Mouse (Mus musculus) lung, adult 2 months (tissue): ENCODE results near the gene Kirrel. TPM values are rescaled to one million over a fixed set of nuclear protein-coding genes. Genes with fewer than 3 reads are reported as not detected.

Experiments
- DNase-seq: peaks from one replicate; pipeline ENCODE4 v3.0.0; 2022
- H3K4me1 ChIP-seq: fragments of 200-500 bp; 2 replicates; pipeline ENCODE4 v1.6.1; 2011; ENCODE audit warnings: low read length; ENCODE audit not compliant: control insufficient read depth, insufficient read depth
- H3K4me3 ChIP-seq: fragments of 200-500 bp; replicated peaks from 2 replicates; pipeline ENCODE3; 2011; ENCODE audit warnings: low read depth, mild to moderate bottlenecking, control low read depth, low read length; ENCODE audit errors: extremely low read depth
- CTCF ChIP-seq: fragments of 200-500 bp; IDR thresholded peaks from 2 replicates; pipeline ENCODE4 v1.5.1; 2011; ENCODE audit warnings: mild to moderate bottlenecking, low read length, control low read depth; ENCODE audit not compliant: insufficient read depth
- POLR2A ChIP-seq: fragments of 200-500 bp; IDR thresholded peaks from 2 replicates; pipeline ENCODE4 v1.6.1; 2011; ENCODE audit warnings: low read depth, mild to moderate bottlenecking, control low read depth, low read length, borderline replicate concordance; ENCODE audit errors: extremely low read depth
- WGBS: fragments of 180-500 bp; shearing (Covaris S2); methylation state at CpG from one replicate; pipeline ENCODE4 v1.1.7; 2018; 5-methylcytosine and 5-hydroxymethylcytosine counted together
- polyA plus RNA-seq: library from polyadenylated mRNA; depleted of rRNA; stranded (reverse); fragments of >200 nt; gene quantifications from 2 replicates; pipeline ENCODE4 v1.2.3, GENCODE M21; 2012

Gene Kirrel
- polyA plus RNA-seq, 1 experiment = 14.4 TPM

GRCm38 (mm10) chr3:87089694-87090565 is 84.6 kb downstream of the Kirrel start:
- TF ChIP-seq CTCF (peak; percentile 58), POLR2A (no peak)
- H3K4me3 ChIP-seq = no peak overlapping the region
- WGBS = 75% methylated on average over 13 of the region's 13 CpGs
- peak; percentile 28 for DNase-seq
- H3K4me1 ChIP-seq = no peaks in the 10 kb centered on the region

DNA sequence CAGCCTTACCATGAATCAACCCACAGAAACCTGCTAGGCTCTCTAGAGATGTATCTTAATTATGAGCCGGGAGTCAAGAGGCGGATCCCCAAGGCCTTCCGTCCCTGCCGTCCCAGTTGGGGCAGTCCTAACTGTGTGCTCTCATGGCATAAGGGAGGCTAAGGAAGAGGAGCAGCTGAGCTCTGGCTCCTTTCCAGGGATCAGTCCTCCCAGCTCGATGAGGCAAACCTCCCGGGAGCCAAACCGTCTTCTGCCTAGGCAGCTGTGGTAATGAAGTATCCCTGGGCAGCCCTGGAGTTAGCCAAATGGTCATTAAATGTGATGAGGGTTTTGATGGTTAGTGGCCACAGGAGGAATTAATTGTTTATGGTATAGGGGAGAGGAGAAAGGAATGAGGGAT is 87.4 kb downstream of the Kirrel start:
- Histone ChIP-seq H3K4me1 (no peaks in the 10 kb centered on the region), H3K4me3 (no peak overlapping the region)
- whole genome bisulfite sequencing = 73% methylated on average over 7 of the region's 7 CpGs
- DNase-seq = no peak
- TF ChIP-seq POLR2A = no peak
- TF ChIP-seq CTCF = no peak

- Histone ChIP-seq H3K4me3 (no peak overlapping the region), H3K4me1 (no peaks in the 10 kb centered on the region)
- DNase-seq = peak; percentile 54
- 48% methylated on average over 3 of the region's 3 CpGs for WGBS
- no peak for TF ChIP-seq POLR2A
- TF ChIP-seq CTCF = peak; percentile 87
Observed at GRCm38 (mm10) chr3:87082235-87082634, 92.3 kb downstream of the Kirrel start.

GRCm38 (mm10) chr3:87079751-87080150 is 94.8 kb downstream of the Kirrel start:
- 82% methylated on average over 4 of the region's 4 CpGs for WGBS
- no peak for DNase-seq
- no peak for TF ChIP-seq CTCF
- TF ChIP-seq POLR2A = no peak
- Histone ChIP-seq H3K4me3 (no peak overlapping the region), H3K4me1 (no peaks in the 10 kb centered on the region)

GRCm38 (mm10) chr3:87079301-87079700 is 95.2 kb downstream of the Kirrel start:
- H3K4me3 ChIP-seq = no peak overlapping the region
- TF ChIP-seq POLR2A = no peak
- no peak for TF ChIP-seq CTCF
- 91% methylated on average over 7 of the region's 7 CpGs for WGBS
- no peak for DNase-seq
- H3K4me1 ChIP-seq = no peaks in the 10 kb centered on the region

DNA sequence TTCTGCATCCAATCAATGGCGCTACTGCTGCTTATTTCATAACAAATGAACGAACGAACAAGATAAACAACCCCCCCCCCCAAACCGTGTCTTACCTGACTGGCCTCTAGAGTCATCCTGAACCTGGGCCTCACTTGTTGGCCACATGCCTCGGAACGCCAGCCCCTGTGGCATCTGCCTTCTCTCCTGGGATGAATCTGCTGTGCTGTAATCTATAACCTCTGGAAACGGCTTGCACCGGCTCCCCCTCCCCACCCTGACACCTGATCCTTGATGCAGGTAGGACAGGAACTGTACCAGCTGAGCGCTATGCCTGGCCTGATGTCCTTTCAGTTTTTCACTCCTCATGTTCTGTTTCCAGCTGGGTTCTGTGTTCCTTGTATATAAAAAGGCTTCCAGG is 96.9 kb downstream of the Kirrel start:
- no peaks in the 10 kb centered on the region for H3K4me1 ChIP-seq
- DNase-seq = no peak
- 68% methylated on average over 9 of the region's 9 CpGs for WGBS
- H3K4me3 ChIP-seq = no peak overlapping the region
- TF ChIP-seq CTCF (no peak), POLR2A (no peak)

DNA sequence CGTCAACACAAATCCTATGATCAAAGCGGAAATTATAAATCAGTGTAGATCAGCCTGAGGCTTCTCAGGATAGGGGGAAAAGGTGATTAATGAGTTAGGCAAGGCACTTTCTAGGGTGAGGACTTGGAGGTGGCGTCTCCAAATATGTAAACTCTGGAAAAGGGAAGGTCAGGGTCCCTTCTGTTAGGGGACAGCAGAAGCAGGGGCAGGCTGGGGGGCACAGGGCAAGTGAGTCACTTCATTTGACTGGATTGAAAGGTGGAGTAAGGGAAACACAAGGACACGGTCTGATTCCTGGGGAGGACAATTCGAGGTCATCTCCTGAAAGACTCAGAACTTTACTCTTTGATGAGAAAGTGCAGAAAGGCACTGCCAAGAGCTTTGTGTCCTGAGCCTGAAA is 97.6 kb downstream of the Kirrel start:
- Histone ChIP-seq H3K4me1 (no peaks in the 10 kb centered on the region), H3K4me3 (no peak overlapping the region)
- 70% methylated on average over 5 of the region's 5 CpGs for WGBS
- no peak for DNase-seq
- TF ChIP-seq CTCF = no peak
- no peak for TF ChIP-seq POLR2A

DNA sequence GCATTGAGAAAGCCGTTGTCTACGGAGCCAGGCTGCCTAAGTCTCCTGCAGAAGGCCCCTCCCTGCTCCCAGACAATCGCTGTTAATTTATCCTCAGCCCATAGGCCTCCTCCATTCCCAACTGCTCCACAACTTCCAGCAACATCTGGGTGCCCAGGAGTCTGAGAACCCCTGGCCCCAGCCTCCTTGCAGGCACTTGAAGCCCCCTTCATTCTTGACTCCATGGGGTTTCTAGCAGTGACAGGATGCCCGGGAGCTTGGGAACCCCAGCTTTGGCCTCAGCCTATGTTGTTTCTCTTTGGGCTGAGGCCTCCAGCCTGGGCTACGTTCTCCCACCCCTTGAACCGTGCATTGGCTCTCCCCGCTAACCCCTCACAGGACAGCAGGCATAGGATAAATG is 98.4 kb downstream of the Kirrel start:
- no peaks in the 10 kb centered on the region for H3K4me1 ChIP-seq
- TF ChIP-seq POLR2A (no peak), CTCF (no peak)
- 89% methylated on average over 7 of the region's 7 CpGs for WGBS
- no peak for DNase-seq
- H3K4me3 ChIP-seq = no peak overlapping the region

GRCm38 (mm10) chr3:87072612-87073515 is 101.7 kb downstream of the Kirrel start:
- no peak for DNase-seq
- TF ChIP-seq CTCF (no peak), POLR2A (no peak)
- no peak overlapping the region for H3K4me3 ChIP-seq
- WGBS = 55% methylated on average over 13 of the region's 13 CpGs
- H3K4me1 ChIP-seq = no peaks in the 10 kb centered on the region

- 68% methylated on average over 3 of the region's 3 CpGs for WGBS
- no peaks in the 10 kb centered on the region for H3K4me1 ChIP-seq
- no peak for DNase-seq
- no peak for TF ChIP-seq POLR2A
- TF ChIP-seq CTCF = no peak
- H3K4me3 ChIP-seq = no peak overlapping the region
Observed at GRCm38 (mm10) chr3:87072191-87072590, 102.4 kb downstream of the Kirrel start.
